Mouse (Mus musculus): Measurements from ENCODE around the gene Plek. TPM values are rescaled to one million over a fixed set of nuclear protein-coding genes. Genes with fewer than 3 reads are reported as not detected.

Plek gene
- 137 and 166 TPM in 2 replicates for total RNA-seq (2012; rRNA removed)
- total RNA-seq (2014; rRNA removed), result 354 and 376 TPM in 2 replicates
- polyA plus RNA-seq (2012; ENCODE audit: insufficient read length, low read depth), result 223 and 229 TPM in 2 replicates

DNA sequence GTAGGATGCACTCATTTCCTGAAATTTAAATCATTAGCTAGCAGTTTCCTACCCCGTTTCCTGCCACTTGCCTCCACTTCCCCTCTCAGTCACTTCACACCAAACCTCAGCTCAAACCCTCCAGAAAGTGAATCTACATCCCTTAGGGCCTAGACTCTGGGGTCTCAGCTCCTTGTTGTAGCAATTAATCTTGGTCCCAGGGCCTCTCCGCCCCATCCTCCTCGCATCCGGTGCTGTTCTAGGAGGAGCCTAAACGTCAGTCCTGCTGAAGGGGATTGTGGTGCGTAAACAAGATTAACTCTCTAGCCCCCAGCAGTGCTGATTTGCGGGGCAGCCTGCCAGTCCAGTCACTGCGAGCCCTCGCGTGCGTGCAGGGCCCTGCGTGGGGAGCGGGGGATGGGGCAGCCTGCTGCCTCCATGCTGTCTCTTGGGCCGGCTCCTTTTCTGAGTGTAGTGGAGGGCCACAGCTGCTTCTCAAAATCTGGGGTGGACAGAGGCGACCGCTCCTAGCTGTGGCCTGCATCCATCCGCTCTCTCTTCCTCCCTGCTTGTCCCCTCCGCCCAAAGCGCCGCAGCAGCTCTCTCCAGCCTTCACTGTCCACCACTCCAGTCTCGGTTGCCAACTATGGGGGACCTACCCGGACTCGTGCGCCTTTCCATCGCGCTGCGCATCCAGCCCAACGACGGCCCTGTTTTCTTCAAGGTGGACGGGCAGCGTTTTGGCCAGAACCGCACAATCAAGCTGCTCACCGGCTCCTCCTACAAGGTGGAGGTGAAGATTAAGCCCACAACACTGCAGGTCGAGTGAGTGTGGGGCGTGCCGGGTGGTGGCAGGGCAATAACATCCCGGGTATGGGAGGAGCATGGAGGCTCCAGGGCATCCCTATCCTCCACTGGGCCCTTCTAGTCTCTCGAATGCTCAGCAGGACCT lies at the start of gene Plek, which contains the start of gene Cnrip1:
Gene Plek, minus strand, starts transcription at position 837 of the 931 bp plus-strand sequence.
Gene Cnrip1, plus strand, starts transcription at position 42 of the 931 bp plus-strand sequence.
- no peak within 1 kb of the TSS for H3K27ac ChIP-seq (ENCODE audit: insufficient read depth, low read depth)
- no peaks in the 10 kb centered on the region for H3K9me3 ChIP-seq (replicated peaks; ENCODE audit: low read length)
- no peak for DNase-seq (ENCODE audit: extremely low read depth)
- peaks cover 5% of the 10 kb centered on the region in 2 experiments for H3K4me1 ChIP-seq (ENCODE audit: control insufficient read depth in 1 of 2, insufficient read depth in 2 of 2)
- H3K27me3 ChIP-seq (replicated peaks), result no peaks in the 10 kb centered on the region
- peak within 1 kb of the TSS; percentile 82 for H3K4me2 ChIP-seq (ENCODE audit: insufficient read depth, low read depth, poor library complexity, severe bottlenecking)
- no peak within 1 kb of the TSS for H3K4me3 ChIP-seq (replicated peaks in 1 of 3; ENCODE audit: low read depth in 2 of 3, low read length in 2 of 3, poor library complexity in 1 of 3)
- no peak within 1 kb of the TSS for H3K9ac ChIP-seq (ENCODE audit: insufficient read depth, low read depth)
- no peaks in the 10 kb centered on the region for H3K79me2 ChIP-seq (replicated peaks; ENCODE audit: control insufficient read depth, extremely low read depth, insufficient read depth, poor library complexity, severe bottlenecking)
- no peaks in the 10 kb centered on the region for H3K36me3 ChIP-seq (replicated peaks in 1 of 2; ENCODE audit: control insufficient read depth in 1 of 2, insufficient read depth in 1 of 2, low read length in 1 of 2)
- dilution Hi-C loops (cut with MboI; ENCODE audit: extremely low pct_ligation_motif_present, extremely low pct_unique_long_range_greater_than_20kb, low sequenced_read_pairs) (no loop called here), in situ Hi-C loops (cut with MboI; ENCODE audit: low pct_ligation_motif_present, low pct_unique_long_range_greater_than_20kb, low sequenced_read_pairs) (no loop called here)
- no peak for TF ChIP-seq POLR2A (IDR thresholded peaks at IDR 0.05; ENCODE audit: low read depth, low read length)
- no peak for TF ChIP-seq JUN (IDR thresholded peaks at IDR 0.05; ENCODE audit: insufficient read depth, low read depth, low read length)
- no peak for TF ChIP-seq TBP (conservative IDR thresholded peaks at IDR 0.05; ENCODE audit: low read depth, low read length)
- no peak for TF ChIP-seq MEF2A (IDR thresholded peaks at IDR 0.05; ENCODE audit: borderline replicate concordance, low read depth, low read length)
- no peak for TF ChIP-seq MAZ (IDR thresholded peaks at IDR 0.05; ENCODE audit: low read depth, low read length)
- no peak for TF ChIP-seq BHLHE40 (IDR thresholded peaks at IDR 0.05; ENCODE audit: low read depth, low read length)
- no peak for TF ChIP-seq ZC3H11A (IDR thresholded peaks at IDR 0.05; ENCODE audit: low read depth, low read length)

DNA sequence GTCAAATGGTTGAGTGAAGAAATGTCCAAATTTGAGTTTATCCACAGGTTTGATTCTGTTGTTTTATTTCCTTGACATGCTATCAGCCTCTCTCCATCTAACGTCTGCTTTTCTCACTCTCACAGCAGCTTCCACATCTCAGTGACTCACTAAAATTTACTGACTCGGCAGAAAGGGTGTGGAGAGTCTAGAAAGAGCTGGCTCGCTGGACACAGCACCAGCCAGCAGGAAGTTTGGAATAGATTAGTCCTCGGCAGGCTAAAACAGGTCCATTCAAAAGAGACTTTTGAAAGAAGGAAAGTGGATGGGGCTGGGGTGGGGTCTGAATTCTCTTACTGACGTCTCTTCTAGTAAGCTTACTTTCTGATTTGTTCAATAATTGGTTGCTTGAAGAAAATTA lies 33.9 kb upstream of the Plek start:
- H3K9ac ChIP-seq (ENCODE audit: insufficient read depth, low read depth), result no peak overlapping the region
- no peak for DNase-seq (ENCODE audit: extremely low read depth)
- no peaks in the 10 kb centered on the region for H3K27me3 ChIP-seq (replicated peaks)
- H3K4me1 ChIP-seq (ENCODE audit: control insufficient read depth in 1 of 2, insufficient read depth in 2 of 2), result peaks cover 0 to 5% of the 10 kb centered on the region in 2 experiments; a peak in 2 of 4 replicates
- H3K27ac ChIP-seq (ENCODE audit: insufficient read depth, low read depth), result no peak overlapping the region
- no peak overlapping the region; the same call in 1 of the 2 replicates for H3K4me2 ChIP-seq (ENCODE audit: insufficient read depth, low read depth, poor library complexity, severe bottlenecking)
- no peaks in the 10 kb centered on the region for H3K36me3 ChIP-seq (replicated peaks in 1 of 2; ENCODE audit: control insufficient read depth in 1 of 2, insufficient read depth in 1 of 2, low read length in 1 of 2)
- TF ChIP-seq BHLHE40 (IDR thresholded peaks at IDR 0.05; ENCODE audit: low read depth, low read length) (no peak), MAFK (IDR thresholded peaks at IDR 0.05; ENCODE audit: insufficient replicate concordance, low read length) (peak; percentile 38; the same call in 1 of the 2 replicates)
- H3K79me2 ChIP-seq (replicated peaks; ENCODE audit: control insufficient read depth, extremely low read depth, insufficient read depth, poor library complexity, severe bottlenecking), result no peaks in the 10 kb centered on the region
- no peak overlapping the region for H3K4me3 ChIP-seq (replicated peaks in 1 of 3; ENCODE audit: low read depth in 2 of 3, low read length in 2 of 3, poor library complexity in 1 of 3)
- no peaks in the 10 kb centered on the region for H3K9me3 ChIP-seq (replicated peaks; ENCODE audit: low read length)
- dilution Hi-C loops (cut with MboI; ENCODE audit: extremely low pct_ligation_motif_present, extremely low pct_unique_long_range_greater_than_20kb, low sequenced_read_pairs) (no loop called here), in situ Hi-C loops (cut with MboI; ENCODE audit: low pct_ligation_motif_present, low pct_unique_long_range_greater_than_20kb, low sequenced_read_pairs) (no loop called here)

DNA sequence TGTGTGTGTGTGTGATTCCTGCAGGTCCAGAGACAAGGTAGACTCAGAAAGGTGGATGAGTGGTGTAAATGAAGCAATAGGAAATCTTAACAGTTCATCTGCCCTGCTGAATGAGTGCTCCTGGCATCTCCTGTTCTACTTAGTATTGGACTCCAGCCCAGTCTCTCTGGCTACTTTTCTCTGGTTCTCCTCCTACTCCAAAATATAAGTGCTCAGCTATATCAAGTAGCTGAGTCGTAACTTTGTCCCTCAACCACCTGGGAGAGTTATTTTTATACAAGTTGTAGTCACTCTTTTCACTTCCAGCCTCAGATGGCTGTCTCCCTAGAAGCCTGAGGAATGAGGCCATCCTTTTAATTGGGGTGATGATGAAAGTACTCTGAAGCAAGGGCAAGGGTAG lies 31.7 kb upstream of the Plek start:
- no peak for TF ChIP-seq SMC3 (IDR thresholded peaks at IDR 0.05; ENCODE audit: low read depth, low read length)
- TF ChIP-seq ZMIZ1 (IDR thresholded peaks at IDR 0.05; ENCODE audit: low read depth, low read length), result no peak
- no peak for TF ChIP-seq RAD21 (IDR thresholded peaks at IDR 0.05; ENCODE audit: low read depth, low read length)
- TF ChIP-seq USF1 (IDR thresholded peaks at IDR 0.05; ENCODE audit: low read depth, low read length), result no peak
- TF ChIP-seq TBP (conservative IDR thresholded peaks at IDR 0.05; ENCODE audit: low read depth, low read length), result no peak
- no peak for TF ChIP-seq EP300 (IDR thresholded peaks at IDR 0.05; ENCODE audit: low read length)
- no peak for TF ChIP-seq TCF12 (IDR thresholded peaks at IDR 0.05; ENCODE audit: low read depth, low read length)
- no peaks in the 10 kb centered on the region for H3K27me3 ChIP-seq (replicated peaks)
- H3K36me3 ChIP-seq (replicated peaks in 1 of 2; ENCODE audit: control insufficient read depth in 1 of 2, insufficient read depth in 1 of 2, low read length in 1 of 2), result no peaks in the 10 kb centered on the region
- H3K79me2 ChIP-seq (replicated peaks; ENCODE audit: control insufficient read depth, extremely low read depth, insufficient read depth, poor library complexity, severe bottlenecking), result no peaks in the 10 kb centered on the region
- DNase-seq (ENCODE audit: extremely low read depth), result no peak
- H3K4me3 ChIP-seq (replicated peaks in 1 of 3; ENCODE audit: low read depth in 2 of 3, low read length in 2 of 3, poor library complexity in 1 of 3), result no peak overlapping the region
- no peak overlapping the region for H3K9ac ChIP-seq (ENCODE audit: insufficient read depth, low read depth)
- H3K4me2 ChIP-seq (ENCODE audit: insufficient read depth, low read depth, poor library complexity, severe bottlenecking), result no peak overlapping the region
- in situ Hi-C loops (cut with MboI; ENCODE audit: low pct_ligation_motif_present, low pct_unique_long_range_greater_than_20kb, low sequenced_read_pairs), result no loop called here
- peaks cover 0 to 11% of the 10 kb centered on the region in 2 experiments; a peak in 2 of 4 replicates for H3K4me1 ChIP-seq (ENCODE audit: control insufficient read depth in 1 of 2, insufficient read depth in 2 of 2)
- H3K27ac ChIP-seq (ENCODE audit: insufficient read depth, low read depth), result no peak overlapping the region
- H3K9me3 ChIP-seq (replicated peaks; ENCODE audit: low read length), result no peaks in the 10 kb centered on the region
- dilution Hi-C loops (cut with MboI; ENCODE audit: extremely low pct_ligation_motif_present, extremely low pct_unique_long_range_greater_than_20kb, low sequenced_read_pairs), result no loop called here

All from CH12.LX (cell line).